Mouse (Mus musculus) forebrain, embryonic 13.5 days (tissue): ENCODE measurements around the gene Efna2. TPM values are rescaled to one million over a fixed set of nuclear protein-coding genes. Genes with fewer than 3 reads are reported as not detected.

Experiments used
- ATAC-seq: fragments of 200-750 bp; cut with Nextera tagmentation; 2 replicates; pipeline ENCODE4 v1.8.0; 2017
- H3K27ac ChIP-seq: fragments of 300-500 bp; sonication (generic); 2 replicates; pipeline ENCODE4 v1.5.1; 2015; ENCODE audit warnings: inconsistent platforms, mild to moderate bottlenecking, moderate library complexity
- H3K27me3 ChIP-seq: fragments of 300-500 bp; sonication (generic); 2 replicates; pipeline ENCODE4 v1.6.1; 2015; ENCODE audit warnings: mild to moderate bottlenecking, inconsistent platforms
- H3K36me3 ChIP-seq: fragments of 300-500 bp; sonication (generic); 2 replicates; pipeline ENCODE4 v1.6.1; 2015; ENCODE audit warnings: mild to moderate bottlenecking, inconsistent platforms; ENCODE audit not compliant: poor library complexity, severe bottlenecking
- H3K4me1 ChIP-seq: fragments of 300-500 bp; sonication (generic); 2 replicates; pipeline ENCODE4 v1.6.1; 2015; ENCODE audit warnings: inconsistent platforms
- H3K4me2 ChIP-seq: fragments of 300-500 bp; sonication (generic); 2 replicates; pipeline ENCODE4 v1.6.1; 2015; ENCODE audit warnings: inconsistent platforms, mild to moderate bottlenecking, moderate library complexity
- H3K4me3 ChIP-seq: fragments of 300-500 bp; sonication (generic); 2 replicates; pipeline ENCODE4 v1.5.1; 2015; ENCODE audit warnings: mild to moderate bottlenecking, inconsistent platforms
- H3K9ac ChIP-seq: fragments of 300-500 bp; sonication (generic); 2 replicates; pipeline ENCODE4 v1.6.1; 2015; ENCODE audit warnings: mild to moderate bottlenecking, inconsistent platforms
- H3K9me3 ChIP-seq: fragments of 300-500 bp; sonication (generic); replicated peaks from 2 replicates; pipeline ENCODE4 v1.6.1; 2016; ENCODE audit warnings: inconsistent platforms
- WGBS: fragments of 180-500 bp; shearing (Covaris S2); methylation state at CpG from one replicate; pipeline ENCODE4 v1.1.7; 2015; 5-methylcytosine and 5-hydroxymethylcytosine counted together
- polyA plus RNA-seq: library from polyadenylated mRNA; unstranded; fragments of >200 nt; fragmentation: Nextera tagmentation; extraction: Ambion mirVana; gene quantifications from 2 replicates; pipeline ENCODE4 v1.2.1, GENCODE M21; 2015

The Efna2 gene
- polyA plus RNA-seq, 1 experiment from 2014 or later = 19.5 TPM

DNA sequence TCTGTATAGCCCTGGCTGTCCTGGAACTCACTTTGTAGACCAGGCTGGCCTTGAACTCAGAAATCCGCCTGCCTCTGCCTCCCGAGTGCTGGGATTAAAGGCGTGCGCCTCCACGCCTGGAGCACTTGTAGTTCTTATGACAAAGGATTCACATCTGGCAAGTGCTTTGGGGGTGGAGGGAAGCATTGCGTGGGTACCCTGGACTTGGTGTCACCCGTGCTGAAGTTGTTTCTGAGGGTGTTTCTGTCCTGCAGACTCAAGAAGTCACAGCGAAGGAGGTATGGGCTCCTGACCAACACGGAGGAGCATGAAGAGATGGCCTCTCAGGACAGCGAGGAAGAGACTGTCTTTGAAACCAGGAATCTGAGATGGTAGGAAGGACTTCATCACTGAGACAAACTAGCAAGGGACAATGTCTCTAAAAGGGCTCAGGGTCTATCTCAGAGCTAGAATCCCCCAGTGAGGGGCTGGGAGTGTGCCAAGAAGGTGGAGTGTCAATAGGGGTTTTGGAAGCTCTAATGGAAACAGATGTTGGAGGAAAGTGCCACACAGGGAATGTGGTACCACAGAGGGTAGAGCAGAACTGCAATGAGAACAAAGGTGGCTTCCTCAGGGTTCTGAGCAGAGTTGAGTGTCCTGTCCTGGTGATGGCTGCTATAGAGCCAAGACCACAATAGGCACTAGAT lies 5.2 kb upstream of the Efna2 start:
- H3K36me3 ChIP-seq = peaks cover 33% of the 10 kb centered on the region
- no peaks in the 10 kb centered on the region for H3K9me3 ChIP-seq
- WGBS = 88% methylated on average over 10 of the region's 10 CpGs
- H3K27ac ChIP-seq = no peak overlapping the region
- 0 out of 2 replicates have a peak overlapping the region, but pooled peaks have one; percentile 69 for H3K4me2 ChIP-seq
- H3K4me3 ChIP-seq = no peak overlapping the region
- no peak overlapping the region for H3K9ac ChIP-seq
- H3K27me3 ChIP-seq = no peaks in the 10 kb centered on the region
- ATAC-seq = no peak
- peaks cover 52% of the 10 kb centered on the region for H3K4me1 ChIP-seq

DNA sequence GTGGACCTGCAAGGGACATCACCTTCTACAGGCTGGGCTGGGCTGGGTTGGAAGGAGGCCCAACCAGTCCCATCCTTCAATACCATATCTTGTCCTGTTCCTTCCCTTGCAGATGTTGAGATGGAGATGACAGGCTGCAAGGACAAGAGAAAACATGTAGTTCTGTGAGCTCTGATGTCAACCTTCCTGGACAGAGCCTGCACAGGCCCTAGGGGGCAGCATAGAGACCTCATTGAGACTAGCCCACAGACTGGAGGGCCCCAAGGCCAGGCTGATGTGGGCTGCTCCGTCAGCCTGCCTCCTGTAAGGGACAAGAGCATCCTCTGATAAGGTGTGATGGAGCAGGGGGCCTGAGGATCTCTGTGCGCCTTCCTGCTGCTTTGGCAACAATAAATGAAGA lies 4.6 kb upstream of the Efna2 start:
- no peak overlapping the region for H3K4me3 ChIP-seq
- H3K27me3 ChIP-seq = no peaks in the 10 kb centered on the region
- ATAC-seq = no peak
- H3K9ac ChIP-seq = no peak overlapping the region
- H3K36me3 ChIP-seq = peaks cover 28% of the 10 kb centered on the region
- WGBS = 40% methylated on average over 2 of the region's 2 CpGs
- H3K4me2 ChIP-seq = no peak overlapping the region
- H3K27ac ChIP-seq = no peak overlapping the region
- peaks cover 46% of the 10 kb centered on the region for H3K4me1 ChIP-seq
- H3K9me3 ChIP-seq = no peaks in the 10 kb centered on the region

DNA sequence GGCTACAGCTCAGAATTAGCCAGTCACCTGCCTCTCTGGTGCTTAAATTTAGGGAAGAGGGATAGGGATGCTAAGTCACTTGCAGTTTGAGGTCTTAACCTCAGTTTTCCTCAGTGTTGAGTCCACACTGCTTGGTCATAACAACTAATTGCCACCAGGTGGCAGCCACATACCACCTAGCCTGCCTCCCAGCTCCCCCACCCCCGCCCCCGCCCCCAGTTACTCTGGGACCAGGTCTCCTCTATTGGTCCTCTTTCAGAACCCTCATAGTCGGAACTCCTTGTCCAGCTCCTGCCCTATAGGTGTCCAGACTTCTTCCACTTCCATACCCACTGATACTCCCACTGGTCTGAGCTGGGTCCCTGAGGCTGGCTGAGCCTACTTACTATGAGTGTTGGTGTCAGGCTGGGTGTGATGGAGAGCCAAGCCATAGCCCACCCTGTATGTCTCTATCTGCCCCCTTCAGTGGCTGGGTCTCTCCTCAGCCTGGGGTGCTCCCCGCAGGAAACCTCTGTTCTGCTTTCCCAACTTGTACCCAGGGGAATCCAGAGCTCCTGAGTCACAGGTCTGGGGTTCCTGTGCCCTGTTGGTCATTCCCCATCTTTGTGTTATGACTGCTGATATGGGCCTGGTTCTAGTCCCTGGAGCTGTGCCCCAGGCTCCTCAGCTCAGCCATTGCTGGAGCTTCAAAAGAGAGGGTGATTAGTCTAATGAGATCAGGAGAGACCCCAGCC lies 3.6 kb upstream of the Efna2 start:
- no peak for ATAC-seq
- H3K36me3 ChIP-seq = peaks cover 18% of the 10 kb centered on the region
- 0 out of 2 replicates have a peak overlapping the region, but pooled peaks have one; percentile 6 for H3K27ac ChIP-seq
- no peaks in the 10 kb centered on the region for H3K27me3 ChIP-seq
- H3K4me3 ChIP-seq = no peak overlapping the region
- H3K4me2 ChIP-seq = no peak overlapping the region
- no peaks in the 10 kb centered on the region for H3K9me3 ChIP-seq
- no peak overlapping the region; the same call in 1 of the 2 replicates for H3K9ac ChIP-seq
- 23% methylated on average over 4 of the region's 4 CpGs for WGBS
- peaks cover 46% of the 10 kb centered on the region for H3K4me1 ChIP-seq

DNA sequence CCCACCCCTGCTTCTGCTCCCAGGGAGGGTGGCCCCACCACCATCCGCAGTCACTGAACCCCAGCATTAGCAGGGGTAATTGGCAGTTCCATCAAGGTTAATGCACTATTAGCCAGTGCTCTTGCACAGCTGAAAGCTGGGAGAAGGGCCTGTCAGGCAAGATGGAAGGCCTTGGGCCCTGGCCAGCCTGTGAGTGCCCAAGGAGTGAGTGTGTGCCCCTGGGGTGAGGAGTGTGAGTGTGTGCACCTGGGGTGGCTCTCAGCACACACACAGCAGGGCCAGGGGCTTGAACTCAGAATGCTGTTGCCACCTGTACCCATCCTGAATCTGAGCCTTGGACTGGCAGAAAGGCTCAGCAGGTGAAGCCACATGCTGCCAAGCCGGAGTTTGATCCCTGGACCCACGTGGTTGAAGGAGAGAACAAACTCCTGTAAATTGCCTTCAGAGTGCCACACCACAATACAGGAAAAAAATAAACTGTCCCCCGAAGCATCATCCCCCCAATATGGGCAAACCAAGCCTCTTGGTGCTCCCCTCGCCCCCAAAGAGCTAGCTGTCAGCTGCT lies 2.9 kb upstream of the Efna2 start:
- no peak overlapping the region for H3K4me3 ChIP-seq
- WGBS = 78% methylated on average over 5 of the region's 5 CpGs
- no peak overlapping the region for H3K27ac ChIP-seq
- H3K9ac ChIP-seq = peak overlapping the region; percentile 18; the same call in 1 of the 2 replicates
- H3K4me2 ChIP-seq = no peak overlapping the region
- H3K36me3 ChIP-seq = peaks cover 11% of the 10 kb centered on the region
- ATAC-seq = no peak
- peaks cover 50% of the 10 kb centered on the region for H3K4me1 ChIP-seq
- H3K9me3 ChIP-seq = no peaks in the 10 kb centered on the region
- no peaks in the 10 kb centered on the region for H3K27me3 ChIP-seq

DNA sequence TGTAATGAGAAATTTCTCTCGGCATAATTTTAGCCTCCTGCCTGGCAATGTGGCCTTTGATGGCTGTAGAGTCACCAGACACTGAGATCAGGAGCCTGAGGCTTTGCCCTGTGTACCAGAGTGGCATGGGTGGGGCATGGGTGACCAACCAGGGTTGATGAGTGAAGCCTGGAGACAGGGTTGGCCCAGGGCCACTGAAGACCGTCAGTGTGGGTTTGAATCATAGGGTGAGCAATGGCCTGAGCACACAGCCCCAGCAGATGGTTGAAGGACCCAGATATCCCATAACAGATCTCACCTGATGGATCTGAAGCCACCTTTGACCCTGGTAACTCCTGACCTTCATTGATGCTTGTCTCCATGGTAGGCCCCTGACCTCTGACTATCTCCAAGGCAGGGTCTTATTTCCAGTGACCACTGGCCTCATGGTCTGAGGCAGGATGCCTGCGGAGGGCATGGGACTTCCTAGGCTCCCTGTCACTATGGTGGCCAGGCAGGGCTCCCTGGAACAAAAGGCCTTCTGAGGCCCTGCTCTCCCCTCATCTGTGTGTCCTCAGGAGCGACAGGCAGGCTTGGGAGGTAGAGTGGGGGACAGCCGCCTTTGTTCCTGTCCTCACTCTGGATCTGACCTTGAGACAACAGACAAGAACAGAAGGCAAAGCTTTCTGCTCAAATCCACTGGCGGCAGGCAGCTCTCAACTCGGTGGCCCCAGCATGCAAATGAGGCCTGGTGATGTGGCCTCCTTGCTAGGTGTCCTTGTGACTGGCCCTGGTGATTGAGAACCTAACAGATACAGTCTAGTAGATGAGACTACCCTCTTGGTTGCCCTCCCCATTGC lies 1.6 kb upstream of the Efna2 start:
- no peaks in the 10 kb centered on the region for H3K9me3 ChIP-seq
- H3K9ac ChIP-seq = peak overlapping the region; percentile 10; the same call in 1 of the 2 replicates
- ATAC-seq = no peak
- peaks cover 9% of the 10 kb centered on the region; the same call in 1 of the 2 replicates for H3K36me3 ChIP-seq
- WGBS = 70% methylated on average over 7 of the region's 7 CpGs
- H3K4me1 ChIP-seq = peaks cover 49% of the 10 kb centered on the region
- H3K27me3 ChIP-seq = no peaks in the 10 kb centered on the region
- H3K4me3 ChIP-seq = no peak overlapping the region
- no peak overlapping the region for H3K4me2 ChIP-seq
- H3K27ac ChIP-seq = no peak overlapping the region

DNA sequence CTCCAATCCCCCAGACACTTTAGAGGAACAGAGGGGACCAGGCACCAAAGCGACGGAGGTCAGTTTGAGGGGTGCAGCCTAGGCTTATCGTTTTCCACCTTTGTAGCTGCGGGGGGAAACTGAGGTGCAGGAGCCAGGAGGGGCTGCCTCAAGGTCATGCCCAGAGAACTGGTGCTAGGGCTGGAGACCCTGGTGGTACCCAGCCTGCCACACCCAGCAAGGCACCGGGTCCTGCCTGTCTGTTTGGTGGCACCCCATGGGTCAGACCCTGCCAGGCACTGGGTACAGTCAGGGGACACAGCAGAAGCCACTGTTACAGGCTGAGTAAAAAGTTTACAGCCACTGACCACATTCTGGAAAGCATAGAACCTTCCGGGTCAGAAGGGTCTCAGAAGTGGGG lies 1.0 kb downstream of the Efna2 start:
- H3K27me3 ChIP-seq = no peaks in the 10 kb centered on the region
- H3K4me3 ChIP-seq = peak overlapping the region; percentile 85
- H3K4me1 ChIP-seq = peaks cover 49% of the 10 kb centered on the region
- 39% methylated on average over 6 of the region's 6 CpGs for WGBS
- peaks cover 22% of the 10 kb centered on the region; the same call in 1 of the 2 replicates for H3K36me3 ChIP-seq
- no peak overlapping the region for H3K27ac ChIP-seq
- peak overlapping the region; percentile 98 for H3K9ac ChIP-seq
- H3K9me3 ChIP-seq = no peaks in the 10 kb centered on the region
- no peak for ATAC-seq
- peak overlapping the region; percentile 77 for H3K4me2 ChIP-seq

DNA sequence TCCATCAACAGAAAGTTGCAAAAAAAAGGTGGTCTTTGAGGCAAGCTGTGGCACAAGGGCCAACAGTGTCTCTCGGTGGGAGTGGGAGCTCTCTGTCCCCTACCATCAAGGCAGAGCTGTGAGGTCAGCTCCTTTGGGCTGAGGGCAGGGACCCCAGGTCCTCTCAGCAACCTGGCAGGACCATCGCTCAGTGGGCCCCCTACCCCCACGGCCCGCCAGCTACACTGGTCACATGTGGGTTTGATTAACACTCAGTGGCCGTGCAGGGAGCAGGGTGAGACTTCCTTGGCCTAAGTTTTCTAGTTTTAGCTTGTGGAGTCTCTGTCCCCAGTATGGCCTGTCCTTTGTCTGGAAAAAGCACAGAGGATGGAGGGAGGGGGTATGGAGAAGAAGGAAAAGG lies 1.5 kb downstream of the Efna2 start:
- peaks cover 22% of the 10 kb centered on the region; the same call in 1 of the 2 replicates for H3K36me3 ChIP-seq
- 46% methylated on average over 5 of the region's 5 CpGs for WGBS
- H3K9me3 ChIP-seq = no peaks in the 10 kb centered on the region
- peak overlapping the region; percentile 77 for H3K4me2 ChIP-seq
- peak overlapping the region; percentile 85 for H3K4me3 ChIP-seq
- peak overlapping the region; percentile 98 for H3K9ac ChIP-seq
- no peak for ATAC-seq
- no peaks in the 10 kb centered on the region for H3K27me3 ChIP-seq
- H3K4me1 ChIP-seq = peaks cover 49% of the 10 kb centered on the region
- no peak overlapping the region for H3K27ac ChIP-seq

DNA sequence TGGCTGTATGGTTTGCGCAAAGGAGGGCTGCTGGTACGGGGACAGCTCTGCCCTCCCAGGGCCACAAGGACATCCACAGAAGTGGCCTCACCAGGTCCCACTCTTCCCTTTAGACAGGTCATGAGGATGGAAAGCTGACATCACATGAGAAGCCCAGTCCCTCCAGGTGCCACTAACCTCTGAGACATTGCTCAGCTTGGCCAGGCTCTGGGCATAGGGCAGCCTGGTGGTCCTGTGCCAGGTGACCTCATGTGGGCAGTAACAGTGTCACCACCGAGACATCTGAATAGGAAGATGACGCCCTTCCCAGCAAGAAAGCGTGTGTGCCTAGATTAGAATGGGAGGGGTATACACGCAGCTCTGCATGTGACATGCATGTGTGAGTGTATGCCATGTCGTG lies 3.3 kb downstream of the Efna2 start:
- H3K4me2 ChIP-seq = no peak overlapping the region
- WGBS = 95% methylated on average over 7 of the region's 7 CpGs
- no peak overlapping the region for H3K4me3 ChIP-seq
- H3K27me3 ChIP-seq = no peaks in the 10 kb centered on the region
- ATAC-seq = no peak
- H3K9me3 ChIP-seq = no peaks in the 10 kb centered on the region
- H3K27ac ChIP-seq = no peak overlapping the region
- peaks cover 49% of the 10 kb centered on the region for H3K4me1 ChIP-seq
- H3K36me3 ChIP-seq = peaks cover 32% of the 10 kb centered on the region; the same call in 1 of the 2 replicates
- H3K9ac ChIP-seq = 0 out of 2 replicates have a peak overlapping the region, but pooled peaks have one; percentile 98

DNA sequence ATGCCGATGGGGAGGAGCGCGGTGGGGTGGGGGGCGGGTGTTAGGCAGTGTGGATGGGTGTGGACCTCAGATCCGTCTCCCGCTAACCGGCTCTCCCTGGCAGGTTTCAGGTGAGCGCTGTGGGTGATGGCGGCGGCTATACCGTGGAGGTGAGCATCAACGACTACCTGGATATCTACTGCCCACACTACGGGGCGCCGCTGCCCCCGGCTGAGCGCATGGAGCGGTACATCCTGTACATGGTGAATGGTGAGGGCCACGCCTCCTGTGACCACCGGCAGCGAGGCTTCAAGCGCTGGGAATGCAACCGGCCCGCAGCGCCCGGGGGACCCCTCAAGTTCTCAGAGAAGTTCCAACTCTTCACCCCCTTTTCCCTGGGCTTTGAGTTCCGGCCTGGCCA lies 7.4 kb downstream of the Efna2 start:
- no peak for ATAC-seq
- H3K9me3 ChIP-seq = no peaks in the 10 kb centered on the region
- H3K27ac ChIP-seq = no peak overlapping the region
- no peak overlapping the region for H3K4me2 ChIP-seq
- no peak overlapping the region for H3K9ac ChIP-seq
- 42% methylated on average over 27 of the region's 27 CpGs for WGBS
- peaks cover 49% of the 10 kb centered on the region for H3K36me3 ChIP-seq
- H3K4me3 ChIP-seq = no peak overlapping the region
- peaks cover 45% of the 10 kb centered on the region for H3K4me1 ChIP-seq
- H3K27me3 ChIP-seq = no peaks in the 10 kb centered on the region

DNA sequence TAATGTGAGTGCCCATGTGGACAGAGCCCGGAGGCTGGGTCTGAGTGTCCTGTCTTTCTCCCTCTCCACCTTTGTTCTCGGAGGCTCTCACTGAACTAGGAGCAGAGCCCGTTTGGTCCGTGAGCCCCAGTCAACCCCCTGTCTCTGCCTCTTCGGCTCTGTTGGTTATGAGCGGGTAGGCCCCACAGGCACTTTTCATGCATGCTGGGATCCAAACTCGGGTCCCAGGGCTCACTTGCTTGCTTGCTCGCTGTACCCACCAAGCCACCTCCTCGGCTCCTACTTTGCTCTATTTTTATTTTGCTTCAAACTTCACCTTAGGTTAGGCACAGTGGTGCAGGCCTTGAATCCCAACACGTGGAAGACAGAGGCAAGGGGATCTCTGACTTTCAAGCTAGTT lies 8.5 kb downstream of the Efna2 start:
- H3K36me3 ChIP-seq = peaks cover 39% of the 10 kb centered on the region
- no peaks in the 10 kb centered on the region for H3K9me3 ChIP-seq
- 84% methylated on average over 10 of the region's 10 CpGs for WGBS
- ATAC-seq = no peak
- H3K4me2 ChIP-seq = no peak overlapping the region
- H3K4me3 ChIP-seq = no peak overlapping the region
- peaks cover 35% of the 10 kb centered on the region for H3K4me1 ChIP-seq
- no peak overlapping the region for H3K9ac ChIP-seq
- H3K27ac ChIP-seq = no peak overlapping the region
- no peaks in the 10 kb centered on the region for H3K27me3 ChIP-seq

DNA sequence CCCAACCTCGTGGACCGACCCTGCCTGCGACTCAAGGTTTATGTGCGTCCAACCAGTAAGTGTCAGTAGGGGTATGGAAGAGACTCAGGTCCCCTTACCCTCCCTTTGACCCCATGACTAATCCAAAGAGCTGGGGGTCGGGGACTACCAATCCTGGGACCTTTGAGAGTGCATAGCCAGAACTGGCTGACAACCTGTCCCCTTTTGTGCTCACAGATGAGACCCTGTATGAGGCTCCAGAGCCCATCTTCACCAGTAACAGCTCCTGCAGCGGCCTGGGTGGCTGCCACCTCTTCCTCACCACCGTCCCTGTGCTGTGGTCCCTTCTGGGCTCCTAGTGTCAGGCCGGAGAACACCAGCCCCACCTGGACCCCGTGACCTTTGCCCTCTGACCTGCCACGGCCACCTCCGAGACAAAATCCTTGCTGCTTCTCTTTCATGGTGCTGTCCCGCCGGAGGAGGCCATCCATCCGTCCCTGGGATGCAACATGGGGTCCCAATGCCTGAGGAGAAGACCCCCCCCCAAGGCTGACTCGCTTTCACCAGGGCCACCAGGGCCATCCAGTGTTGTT lies 9.3 kb downstream of the Efna2 start:
- Histone ChIP-seq H3K4me2 (no peak overlapping the region), H3K9ac (no peak overlapping the region), H3K4me3 (no peak overlapping the region), H3K9me3 (no peaks in the 10 kb centered on the region), H3K4me1 (peaks cover 35% of the 10 kb centered on the region), H3K36me3 (peaks cover 32% of the 10 kb centered on the region), H3K27ac (no peak overlapping the region), H3K27me3 (no peaks in the 10 kb centered on the region)
- 68% methylated on average over 15 of the region's 15 CpGs for WGBS
- ATAC-seq = no peak
